Mouse (Mus musculus) kidney, postnatal 25 days (tissue): ENCODE data around the gene Taf3.
A peak's percentile ranks its signal among the peaks of the same experiment; 100 is the strongest.

Experiments
- DNase-seq, 2 experiments: peaks; one replicate each; pipeline ENCODE4 v3.0.0; 2021; ENCODE audit warnings: mixed read lengths in 2 of 2

The Taf3 gene

DNA sequence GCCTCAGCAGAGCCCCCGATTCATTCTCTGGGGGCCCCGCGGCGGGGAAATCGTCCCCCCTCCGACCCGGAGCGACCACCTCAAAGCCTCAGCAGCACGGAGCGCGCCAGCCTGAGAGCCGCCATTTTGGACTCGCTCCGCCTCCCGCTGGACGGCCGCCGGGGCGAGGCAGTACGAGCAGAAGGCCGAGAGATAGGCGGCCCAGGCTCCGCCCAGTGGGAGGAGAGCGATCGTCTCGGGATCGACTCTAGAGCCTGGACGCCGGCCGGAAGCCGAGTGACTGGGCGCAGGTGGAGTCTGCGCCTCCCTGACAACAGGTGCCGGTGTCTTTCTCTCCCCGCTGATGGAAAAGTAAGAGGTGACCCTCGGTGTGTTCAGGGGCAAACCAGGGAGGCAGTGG is at the start of gene Taf3:
Gene Taf3 (minus strand): TSS at position 136 of the 400 bp plus-strand sequence.
- DNase-seq, result peak; percentile 96 to 97

DNA sequence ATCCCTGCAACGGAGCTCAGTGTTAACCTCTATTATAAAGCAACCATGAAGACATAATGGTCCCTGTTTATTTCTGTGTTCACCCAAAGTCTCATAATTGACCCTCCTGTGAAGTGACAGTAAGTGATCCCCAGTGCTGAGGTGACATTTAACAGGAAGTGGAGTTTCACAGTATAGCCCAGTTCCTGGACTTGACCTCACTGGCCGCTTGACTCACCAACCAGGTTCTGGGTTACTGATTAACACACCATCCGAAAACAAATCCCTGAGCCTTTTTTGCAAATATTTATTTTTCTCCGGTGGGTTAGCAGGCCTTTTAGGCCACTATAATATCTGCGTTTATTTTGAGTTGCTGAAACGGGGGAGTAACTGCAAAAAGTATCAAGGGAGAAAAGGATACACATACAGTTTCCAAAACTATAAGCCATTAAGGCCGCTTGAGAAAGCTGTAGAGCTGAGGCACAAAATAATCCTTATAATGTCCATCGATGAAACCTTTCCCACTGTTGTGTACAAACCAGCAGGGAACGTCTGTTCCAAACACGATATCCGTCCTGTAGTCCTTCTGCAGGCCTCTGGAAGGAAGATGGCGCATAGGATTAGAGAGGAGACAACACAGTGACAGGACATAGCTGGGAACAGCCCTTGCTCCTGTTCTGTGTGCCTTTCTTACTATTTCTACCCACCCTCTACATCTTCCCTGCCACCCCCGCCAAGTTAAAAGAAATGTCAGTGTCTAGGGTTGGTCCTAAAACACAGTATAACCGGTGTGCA is 46.1 kb upstream of the Taf3 start:
- peak in 1 of 2 experiments; percentile 37 for DNase-seq

DNA sequence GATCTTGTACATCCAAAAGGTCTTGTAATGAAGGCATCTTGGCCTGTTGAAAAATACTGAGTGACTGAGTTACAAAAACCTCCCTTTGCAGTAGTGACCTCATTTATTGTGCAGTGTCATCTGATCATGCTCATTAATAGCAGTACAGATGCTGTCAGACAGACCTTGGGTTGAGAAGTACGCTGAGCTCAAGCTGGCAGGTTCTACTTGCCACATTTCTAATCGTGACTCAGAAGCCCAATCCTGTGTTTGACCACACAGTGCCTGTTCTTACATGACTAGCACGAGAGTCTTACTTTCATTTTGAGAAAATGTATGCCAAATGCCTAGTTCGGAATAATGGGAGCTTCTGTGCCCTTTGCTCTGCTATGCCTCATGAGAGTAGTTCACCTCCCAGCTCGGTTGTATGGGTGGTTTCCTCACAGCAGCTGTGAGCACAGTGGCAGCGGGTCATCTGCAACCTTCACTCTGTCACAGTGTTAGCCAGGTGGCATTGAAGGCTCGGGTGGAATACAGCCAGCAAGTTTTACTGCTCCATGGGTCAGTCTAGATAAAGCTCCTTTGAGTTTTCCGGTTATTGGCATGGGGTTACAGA is 39.0 kb upstream of the Taf3 start:
- DNase-seq, result no peak

DNA sequence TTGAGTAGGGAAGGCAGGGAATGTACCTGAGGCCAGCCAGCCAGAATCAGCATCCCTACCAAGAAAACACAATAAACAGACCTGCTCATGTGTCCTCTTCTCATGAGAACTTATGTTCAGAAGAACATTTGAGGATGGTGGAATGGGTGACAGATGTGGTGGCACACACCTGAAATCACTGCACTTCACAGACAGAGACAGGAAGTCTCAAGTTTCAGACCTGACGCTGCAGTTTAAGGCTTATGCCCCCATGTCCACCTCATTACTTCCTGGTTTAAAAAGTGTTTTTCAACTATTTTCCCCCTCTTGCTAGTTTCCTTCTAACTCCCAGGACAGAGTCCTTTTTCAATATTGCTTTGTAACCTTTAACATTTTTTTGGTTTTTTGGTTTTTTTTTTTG is 34.3 kb upstream of the Taf3 start:
- DNase-seq, result no peak

- DNase-seq, result no peak
These were observed 33.2 kb upstream of the Taf3 start for GRCm38 (mm10) chr2:10081453-10082080.

DNA sequence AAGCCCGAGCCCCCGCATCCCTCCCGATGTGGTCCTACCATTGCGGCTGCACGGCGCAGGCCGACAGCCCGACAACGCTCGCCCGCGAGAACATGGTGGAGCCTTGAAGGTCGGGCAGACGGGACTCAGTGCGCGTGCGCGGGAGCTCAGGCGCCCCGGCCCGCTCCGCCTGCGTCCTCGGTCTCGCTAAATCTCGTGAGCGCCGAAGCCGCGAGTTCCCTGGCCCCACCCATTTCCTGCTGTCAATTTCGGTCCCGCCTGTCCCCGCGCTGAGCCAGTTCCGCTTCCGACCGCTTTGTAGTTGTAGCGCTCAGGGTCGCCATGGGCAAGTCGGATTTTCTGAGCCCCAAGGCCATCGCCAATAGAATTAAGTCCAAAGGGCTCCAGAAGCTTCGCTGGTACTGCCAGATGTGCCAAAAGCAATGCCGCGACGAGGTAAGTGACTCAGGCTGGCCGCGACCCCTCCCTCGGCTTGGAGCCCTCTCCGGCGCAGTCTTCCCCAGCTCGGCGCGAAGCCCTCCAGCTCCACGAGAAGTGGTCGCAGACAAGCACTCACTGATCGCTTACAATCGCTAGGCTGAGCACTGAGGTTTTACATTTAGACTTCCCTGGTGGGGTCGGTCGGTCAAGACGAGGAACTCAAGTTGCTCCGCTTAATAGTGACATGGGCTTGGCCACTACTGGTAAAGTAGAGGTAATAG is 32.1 kb upstream of the Taf3 start, which contains the start of the genes Atp5c1 and Kin:
Gene Atp5c1 (minus strand): TSS at position 201 of the 701 bp plus-strand sequence.
Gene Kin (plus strand): TSS at position 284 of the 701 bp plus-strand sequence.
- peak; percentile 98 for DNase-seq

DNA sequence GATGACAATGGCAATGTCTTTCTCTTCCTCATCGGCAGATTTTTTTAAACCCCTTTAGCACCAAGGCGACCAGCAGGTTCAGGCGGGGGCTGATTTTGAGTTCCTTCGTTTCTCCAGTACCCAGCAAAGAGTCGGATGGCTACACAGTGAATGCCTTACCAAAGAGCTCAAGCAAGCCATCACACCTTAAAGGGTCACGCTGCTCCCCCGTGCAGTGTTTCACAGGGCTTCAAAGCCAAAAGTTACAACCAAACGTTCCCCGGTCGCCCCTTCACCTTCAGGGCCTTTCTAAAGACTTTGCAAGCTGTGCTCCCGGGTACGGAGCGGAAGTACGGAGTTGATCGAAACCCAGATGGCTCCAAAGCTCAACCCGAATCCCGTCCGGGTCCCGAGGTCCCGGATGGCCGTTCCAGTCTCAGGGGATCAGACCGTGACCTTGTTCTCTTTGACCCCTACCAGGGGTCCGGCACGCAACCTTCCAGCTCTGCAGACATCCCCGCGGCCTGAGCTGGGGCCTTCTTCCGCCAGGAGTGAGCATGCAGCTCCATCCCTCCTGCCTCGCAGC is 31.4 kb upstream of the Taf3 start:
- DNase-seq, result no peak

DNA sequence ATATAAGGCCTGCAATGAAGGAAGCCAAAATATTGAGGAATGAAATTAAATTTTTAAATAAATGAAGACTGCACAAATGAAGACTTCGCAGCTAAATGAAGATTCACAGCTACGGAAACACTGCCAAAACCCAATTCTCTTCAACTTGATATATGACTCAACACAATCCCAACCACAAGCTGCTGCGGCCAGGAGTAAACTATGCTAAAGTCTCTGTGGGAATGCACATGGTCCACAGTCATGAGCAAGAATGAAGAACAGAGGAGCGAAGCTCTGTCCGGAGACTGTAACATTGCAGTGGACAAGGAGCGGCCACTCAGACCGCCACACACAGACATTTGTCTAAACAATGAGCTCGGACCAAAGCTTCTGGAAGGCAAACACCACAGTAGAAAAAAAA is 28.3 kb upstream of the Taf3 start:
- DNase-seq, result no peak

DNA sequence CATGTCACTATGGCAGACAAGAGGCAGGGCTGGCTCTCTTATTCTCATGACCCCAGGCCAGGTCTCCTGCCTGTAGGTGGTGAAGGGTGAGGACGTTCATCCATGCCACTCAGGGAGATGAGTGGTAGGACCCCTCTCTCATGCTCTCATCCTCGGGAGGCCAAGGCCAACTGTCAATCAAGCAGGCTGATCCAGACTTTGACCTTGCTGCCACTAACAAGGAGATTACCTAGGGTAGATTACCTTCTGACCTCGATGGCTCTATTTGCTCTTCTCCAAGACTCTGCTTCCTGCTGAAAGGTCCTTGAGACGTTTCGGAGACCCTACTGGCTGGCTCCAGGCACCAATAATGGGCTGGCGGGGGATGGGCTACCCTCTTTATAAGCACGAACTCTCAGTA is 26.1 kb upstream of the Taf3 start:
- DNase-seq, result peak in 1 of 2 experiments; percentile 38

DNA sequence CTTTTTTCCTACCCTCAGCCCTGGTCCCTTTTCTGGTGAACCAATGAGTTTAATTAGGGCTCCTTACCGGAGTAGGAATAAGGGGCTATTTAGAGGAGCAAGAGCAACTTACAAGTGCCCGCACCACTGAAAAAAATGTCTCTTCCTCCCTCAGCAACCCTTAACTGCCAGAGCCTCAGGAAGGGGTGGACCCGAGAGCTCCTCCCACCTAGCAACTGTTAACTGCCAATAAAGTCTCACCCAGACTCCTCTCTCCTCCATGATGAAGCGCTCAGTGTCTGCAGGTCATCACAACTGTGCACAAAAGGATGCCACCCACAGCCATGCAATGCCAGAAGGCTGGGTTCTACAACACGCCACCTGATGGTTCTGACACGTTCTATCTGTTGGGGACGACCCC is 23.4 kb upstream of the Taf3 start:
- no peak for DNase-seq

GRCm38 (mm10) chr2:10058836-10059235 is 10.4 kb upstream of the Taf3 start:
- no peak for DNase-seq

DNA sequence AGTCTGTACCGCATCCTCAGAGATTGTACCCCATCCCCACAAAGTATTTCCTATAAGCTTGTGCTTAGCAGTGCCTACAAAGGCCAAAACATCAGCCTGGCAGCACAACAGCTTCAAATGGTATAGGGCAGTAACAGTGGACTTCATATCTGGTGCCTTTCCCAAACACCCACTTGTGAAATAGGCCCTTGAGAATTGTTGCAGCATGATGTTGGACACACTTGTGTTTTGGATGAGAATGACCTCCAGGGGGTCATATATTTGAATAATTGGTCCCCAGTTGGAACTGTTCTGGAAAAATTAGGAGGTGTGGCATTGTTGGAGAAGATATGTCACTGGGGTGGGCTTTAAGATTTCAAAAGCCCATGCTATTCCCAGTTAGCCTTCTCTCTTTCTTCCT is 3.6 kb upstream of the Taf3 start:
- no peak for DNase-seq

- no peak for DNase-seq
These were observed 2.5 kb upstream of the Taf3 start for GRCm38 (mm10) chr2:10050878-10051277.

DNA sequence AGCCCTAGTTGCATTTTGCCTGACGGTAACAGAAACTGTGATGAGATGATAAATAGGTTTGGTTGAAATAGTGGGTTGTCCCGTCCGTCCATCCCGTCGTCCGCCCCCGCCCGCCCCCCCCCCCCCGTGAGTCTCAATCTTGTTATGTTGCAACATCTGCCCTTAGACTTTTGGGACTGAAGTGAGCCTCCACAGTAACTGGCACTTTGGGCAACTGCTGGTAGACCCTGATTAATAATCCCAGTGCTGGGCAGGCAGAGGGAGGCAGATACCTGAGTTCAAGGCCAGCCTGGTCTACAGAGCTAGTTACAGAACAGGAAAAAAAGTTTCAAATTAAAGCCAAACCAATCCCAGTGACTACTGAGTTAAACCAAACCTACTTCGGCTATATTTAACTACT is 1.1 kb upstream of the Taf3 start:
- no peak for DNase-seq

DNA sequence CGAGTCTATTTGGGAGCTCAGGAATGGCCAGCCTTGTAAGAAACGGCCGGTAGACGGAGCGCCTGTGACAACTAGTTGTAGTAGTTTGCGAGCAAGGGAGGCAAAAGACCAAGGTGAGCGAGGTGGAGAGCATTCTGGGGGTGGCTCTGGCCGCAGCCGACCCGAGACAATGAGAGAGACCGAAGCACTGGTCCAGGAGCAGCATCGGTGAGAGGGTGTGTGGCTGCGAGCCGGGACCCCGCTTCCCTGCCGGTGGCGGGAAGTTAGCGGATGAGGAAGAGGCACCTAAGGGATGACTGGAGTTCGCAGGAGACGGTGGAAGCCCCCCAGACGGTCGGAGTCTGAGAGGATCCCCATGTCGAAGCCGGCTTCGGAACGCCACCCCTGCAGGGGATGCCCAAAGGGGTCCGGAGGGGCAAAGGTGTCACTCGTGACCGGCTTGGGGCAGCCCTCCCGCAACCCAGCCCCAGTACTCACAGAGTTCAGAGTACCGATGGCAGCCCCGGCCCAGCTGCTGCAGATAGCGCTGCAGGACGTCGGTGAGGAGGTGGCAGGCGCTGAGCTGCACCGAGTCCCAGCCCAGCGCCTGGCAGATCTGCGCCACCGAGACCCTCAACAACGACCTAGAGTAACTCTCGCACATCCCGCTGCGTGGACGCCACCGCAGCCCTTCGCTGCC is 499 bp downstream of the Taf3 start:
- peak; percentile 52 to 62 for DNase-seq

DNA sequence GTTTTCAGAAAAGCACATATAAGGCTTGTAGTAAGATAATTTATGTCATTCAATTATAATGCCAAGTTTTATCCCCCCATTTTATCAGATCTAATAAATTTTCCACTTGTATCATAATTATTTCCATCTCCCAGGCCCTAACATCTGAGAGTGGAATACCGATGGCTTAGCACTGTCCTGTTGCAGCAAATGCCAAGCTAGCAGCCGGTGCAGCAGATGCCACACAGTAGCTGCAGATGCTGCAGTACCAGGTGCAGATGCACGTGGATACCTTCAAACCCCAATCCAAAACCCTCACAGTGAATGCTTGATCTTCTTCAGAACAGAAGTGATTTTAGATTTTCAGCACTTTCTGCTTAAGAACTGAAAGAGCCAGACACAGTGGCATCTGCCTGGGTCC is 13.4 kb downstream of the Taf3 start:
- DNase-seq, result no peak

DNA sequence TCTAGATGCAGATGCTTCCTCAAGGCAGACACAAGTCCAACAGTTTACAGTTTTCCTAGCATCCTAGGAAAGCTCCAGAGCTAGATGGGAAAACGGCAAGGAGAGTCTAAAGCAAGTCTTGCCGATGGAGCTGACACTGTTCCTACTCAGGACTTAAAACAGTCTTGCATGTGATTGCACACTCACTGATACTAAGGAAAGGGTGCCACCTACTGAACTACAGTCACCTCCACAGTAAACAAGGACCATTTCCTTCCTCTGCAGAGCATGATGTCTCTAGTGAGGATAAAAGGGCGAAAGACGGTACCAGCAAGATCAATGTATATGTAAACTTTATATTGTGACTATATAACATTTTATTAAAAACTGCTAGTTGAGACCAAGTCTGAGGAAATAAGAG is 14.7 kb downstream of the Taf3 start:
- DNase-seq, result no peak

GRCm38 (mm10) chr2:10029755-10030154 is 18.6 kb downstream of the Taf3 start:
- no peak for DNase-seq

- DNase-seq, result no peak
These were observed 24.1 kb downstream of the Taf3 start for GRCm38 (mm10) chr2:10024264-10024663.

DNA sequence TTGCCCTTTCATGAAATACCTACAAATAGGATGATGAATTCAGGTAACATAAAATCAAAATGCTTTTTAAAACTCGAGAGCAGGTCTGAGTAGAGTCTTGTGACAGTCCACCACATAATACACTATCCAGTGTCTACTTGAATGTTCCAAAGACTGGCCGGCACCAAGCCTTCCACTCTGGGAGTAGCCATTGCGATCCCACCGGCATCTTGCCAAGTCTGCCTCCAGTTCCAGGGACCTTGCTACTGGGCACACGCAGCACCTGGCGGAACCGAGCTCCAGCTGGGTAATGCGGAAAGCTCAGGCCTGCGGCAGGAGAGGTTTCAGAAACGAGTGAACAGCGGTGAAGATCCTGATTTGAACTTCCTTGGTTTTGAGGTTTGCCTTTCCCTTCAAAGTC is 27.1 kb downstream of the Taf3 start:
- peak; percentile 14 to 42 for DNase-seq

DNA sequence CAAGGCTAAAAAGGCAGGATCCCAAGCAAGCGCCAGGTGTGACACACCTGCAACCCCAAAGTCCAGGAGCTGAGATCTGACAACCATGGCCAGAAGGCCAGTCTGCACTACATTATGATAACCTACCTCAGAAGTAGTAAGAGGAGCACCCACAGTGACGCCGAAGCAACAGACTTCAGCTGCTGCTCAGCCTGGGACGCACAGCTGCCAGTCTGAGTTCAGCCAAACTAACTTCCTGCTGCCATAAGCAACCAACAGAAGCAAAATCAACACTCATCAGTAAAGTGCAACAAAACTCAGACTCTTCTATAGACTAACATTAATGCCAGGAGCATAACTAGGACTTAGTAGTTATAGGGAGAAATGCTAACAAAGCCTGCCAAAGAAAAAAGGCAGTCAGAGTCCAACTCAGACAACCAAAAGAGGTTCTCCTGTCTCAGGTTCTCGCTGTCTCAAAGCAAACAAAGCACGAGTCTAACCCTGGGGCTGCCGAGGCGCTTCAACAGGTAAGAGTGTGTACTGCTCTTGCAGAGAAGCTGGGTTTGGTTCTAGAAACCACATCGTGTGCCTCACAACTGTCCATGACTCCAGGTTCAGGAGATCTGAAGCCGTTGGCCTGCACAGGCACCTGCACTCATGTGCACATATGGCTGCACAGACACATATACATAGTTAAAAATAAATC is 33.3 kb downstream of the Taf3 start:
- no peak for DNase-seq
